Mouse (Mus musculus) ES-E14 (cell line): ENCODE measurements at regions not wholly inside any gene's neighbourhood (a gene's known extent, or its start where the extent isn't known, plus 50 kb on each side); places are given as distances from the start of the nearest gene placed in this dataset.

Experiments
- DNase-seq: peaks from one replicate; pipeline ENCODE4 v3.0.0-alpha.2; 2013; ENCODE audit warnings: low read depth, low spot score
- H3K27ac ChIP-seq: 2 replicates; pipeline ENCODE4 v1.5.1; 2012; ENCODE audit warnings: low read depth, mild to moderate bottlenecking, low read length, moderate library complexity, mixed read lengths; ENCODE audit not compliant: poor library complexity, insufficient read depth, severe bottlenecking
- H3K36me3 ChIP-seq: 2 replicates; pipeline ENCODE4 v1.6.1; 2012; ENCODE audit warnings: mild to moderate bottlenecking, low read length, moderate library complexity, mixed read lengths; ENCODE audit not compliant: control insufficient read depth, poor library complexity, insufficient read depth, severe bottlenecking
- H3K4me1 ChIP-seq, 2 experiments: fragments of 150-350 bp in 1 of 2; sonication (generic) in 1 of 2; 2 replicates each; pipeline ENCODE4 v1.6.1; 2012; ENCODE audit warnings: low read length in 2 of 2, mild to moderate bottlenecking in 1 of 2, mixed read lengths in 1 of 2; ENCODE audit not compliant: control insufficient read depth in 2 of 2, insufficient read depth in 2 of 2, poor library complexity in 1 of 2
- H3K4me3 ChIP-seq, 2 experiments: fragments of 150-350 bp in 1 of 2; sonication (generic) in 1 of 2; 2 replicates each; pipeline ENCODE4 v1.5.1; 2012; ENCODE audit warnings: low read length in 2 of 2, low read depth in 1 of 2, mild to moderate bottlenecking in 1 of 2, mixed read lengths in 1 of 2; ENCODE audit not compliant: insufficient read depth in 1 of 2, poor library complexity in 1 of 2, severe bottlenecking in 1 of 2
- H3K9ac ChIP-seq: 2 replicates; pipeline ENCODE4 v1.6.1; 2012; ENCODE audit warnings: low read depth, mild to moderate bottlenecking, low read length, mixed read lengths; ENCODE audit not compliant: poor library complexity, insufficient read depth, severe bottlenecking
- H3K9me3 ChIP-seq: fragments of 150-350 bp; sonication (generic); 2 replicates; pipeline ENCODE4 v1.6.1; 2012; ENCODE audit warnings: low read depth, mild to moderate bottlenecking, low read length; ENCODE audit not compliant: control insufficient read depth, insufficient read depth
- CHD2 ChIP-seq: IDR thresholded peaks from 2 replicates; pipeline ENCODE4 v1.6.1; 2014; ENCODE audit warnings: mild to moderate bottlenecking, low read depth, low read length, inconsistent platforms
- HCFC1 ChIP-seq: IDR thresholded peaks from 2 replicates; pipeline ENCODE4 v1.6.1; 2012; ENCODE audit warnings: low read length, inconsistent platforms, borderline replicate concordance; ENCODE audit not compliant: insufficient read depth
- MAFK ChIP-seq: IDR thresholded peaks from 2 replicates; pipeline ENCODE4 v1.6.1; 2014; ENCODE audit warnings: mild to moderate bottlenecking, low read depth, low read length, inconsistent platforms; ENCODE audit not compliant: insufficient read depth
- ZC3H11A ChIP-seq: IDR thresholded peaks from 2 replicates; pipeline ENCODE4 v1.6.1; 2012; ENCODE audit warnings: low read depth, mild to moderate bottlenecking, inconsistent platforms, low read length, borderline replicate concordance
- ZNF384 ChIP-seq: IDR thresholded peaks from 2 replicates; pipeline ENCODE4 v1.6.1; 2012; ENCODE audit warnings: low read depth, low read length, inconsistent platforms
- in situ Hi-C, 2 experiments: fragments of 600-800 bp; cut with MboI; formaldehyde crosslinking; loops; one replicate each; pipeline ENCODE4 v1.15.1; 2025; ENCODE audit warnings: low sequenced_read_pairs in 2 of 2, inconsistent platforms in 1 of 2; ENCODE audit not compliant: unreplicated experiment in 2 of 2

- DNase-seq = no peak
- Histone ChIP-seq H3K27ac (no peak overlapping the region), H3K9me3 (no peaks in the 10 kb centered on the region), H3K4me1 (no peaks in the 10 kb centered on the region), H3K9ac (no peak overlapping the region), H3K4me3 (no peak overlapping the region), H3K36me3 (no peaks in the 10 kb centered on the region)
- TF ChIP-seq ZC3H11A (no peak), HCFC1 (no peak), CHD2 (no peak), ZNF384 (no peak), MAFK (no peak)
- in situ Hi-C loops = no loop called here
Measured at GRCm38 (mm10) chr5:120015417-120015816, 100.8 kb upstream of the Rbm19 start.

- no peaks in the 10 kb centered on the region for H3K4me1 ChIP-seq
- no peak for DNase-seq
- H3K9ac ChIP-seq = no peak overlapping the region
- TF ChIP-seq ZC3H11A (no peak), MAFK (no peak)
- H3K27ac ChIP-seq = no peak overlapping the region
- in situ Hi-C loops = no loop called here
- no peaks in the 10 kb centered on the region for H3K36me3 ChIP-seq
- no peak overlapping the region for H3K4me3 ChIP-seq
- H3K9me3 ChIP-seq = no peaks in the 10 kb centered on the region
Measured at GRCm38 (mm10) chr5:120018126-120018525, 98.1 kb upstream of the Rbm19 start.

GRCm38 (mm10) chr5:120020748-120021147 is 95.5 kb upstream of the Rbm19 start:
- Histone ChIP-seq H3K9me3 (no peaks in the 10 kb centered on the region), H3K4me1 (no peaks in the 10 kb centered on the region), H3K27ac (no peak overlapping the region), H3K36me3 (no peaks in the 10 kb centered on the region), H3K4me3 (no peak overlapping the region), H3K9ac (no peak overlapping the region)
- TF ChIP-seq HCFC1 (no peak), ZC3H11A (no peak), ZNF384 (no peak), CHD2 (no peak), MAFK (no peak)
- DNase-seq = no peak
- in situ Hi-C loops = no loop called here

- no peak overlapping the region for H3K27ac ChIP-seq
- in situ Hi-C loops = no loop called here
- no peaks in the 10 kb centered on the region for H3K9me3 ChIP-seq
- no peaks in the 10 kb centered on the region for H3K4me1 ChIP-seq
- DNase-seq = no peak
- H3K4me3 ChIP-seq = no peak overlapping the region
- no peak for TF ChIP-seq MAFK
- TF ChIP-seq HCFC1 = no peak
- TF ChIP-seq ZC3H11A = no peak
- TF ChIP-seq ZNF384 = no peak
- no peak for TF ChIP-seq CHD2
- no peaks in the 10 kb centered on the region for H3K36me3 ChIP-seq
- H3K9ac ChIP-seq = no peak overlapping the region
Measured at GRCm38 (mm10) chr5:120022276-120022675, 94.0 kb upstream of the Rbm19 start.

- Histone ChIP-seq H3K36me3 (no peaks in the 10 kb centered on the region), H3K9me3 (no peaks in the 10 kb centered on the region), H3K9ac (no peak overlapping the region), H3K27ac (no peak overlapping the region), H3K4me1 (no peaks in the 10 kb centered on the region), H3K4me3 (no peak overlapping the region)
- no peak for DNase-seq
- in situ Hi-C loops = no loop called here
- TF ChIP-seq ZC3H11A (no peak), MAFK (no peak), ZNF384 (no peak), HCFC1 (no peak), CHD2 (no peak)
Measured at GRCm38 (mm10) chr5:120024071-120024470, 92.2 kb upstream of the Rbm19 start.
